Mouse (Mus musculus) lung, embryonic 15.5 days (tissue): ENCODE data around the gene Pla2r1. TPM values are rescaled to one million over a fixed set of nuclear protein-coding genes. Genes with fewer than 3 reads are reported as not detected.

Experiments
- ATAC-seq: fragments of 200-750 bp; cut with Nextera tagmentation; 2 replicates; pipeline ENCODE4 v1.8.0; 2017; ENCODE audit warnings: moderate number of reproducible peaks, borderline replicate concordance; ENCODE audit not compliant: low FRiP score, low TSS enrichment; ENCODE audit errors: extremely low read depth
- H3K27ac ChIP-seq: fragments of 300-500 bp; sonication (generic); 2 replicates; pipeline ENCODE4 v1.5.1; 2015; ENCODE audit warnings: moderate library complexity, mild to moderate bottlenecking, inconsistent platforms
- H3K27me3 ChIP-seq: fragments of 300-500 bp; sonication (generic); 2 replicates; pipeline ENCODE4 v1.6.1; 2015; ENCODE audit warnings: inconsistent platforms
- H3K36me3 ChIP-seq: fragments of 300-500 bp; sonication (generic); 2 replicates; pipeline ENCODE4 v1.6.1; 2015; ENCODE audit warnings: inconsistent platforms
- H3K4me1 ChIP-seq: fragments of 300-500 bp; sonication (generic); 2 replicates; pipeline ENCODE4 v1.6.1; 2015; ENCODE audit warnings: inconsistent platforms
- H3K4me2 ChIP-seq: fragments of 300-500 bp; sonication (generic); 2 replicates; pipeline ENCODE4 v1.6.1; 2015; ENCODE audit warnings: inconsistent platforms, mild to moderate bottlenecking, moderate library complexity
- H3K4me3 ChIP-seq: fragments of 300-500 bp; sonication (generic); 2 replicates; pipeline ENCODE4 v1.5.1; 2015; ENCODE audit warnings: mild to moderate bottlenecking, inconsistent platforms
- H3K9ac ChIP-seq: fragments of 300-500 bp; sonication (generic); 2 replicates; pipeline ENCODE4 v1.6.1; 2015; ENCODE audit warnings: inconsistent platforms
- H3K9me3 ChIP-seq: fragments of 300-500 bp; sonication (generic); 2 replicates; pipeline ENCODE4 v1.6.1; 2016; ENCODE audit warnings: inconsistent platforms
- WGBS: fragments of 180-500 bp; shearing (Covaris S2); methylation state at CpG from one replicate; pipeline ENCODE4 v1.1.7; 2015; 5-methylcytosine and 5-hydroxymethylcytosine counted together
- polyA plus RNA-seq: library from polyadenylated mRNA; unstranded; fragments of >200 nt; fragmentation: Nextera tagmentation; extraction: Ambion mirVana; gene quantifications from 2 replicates; pipeline ENCODE4 v1.2.1, GENCODE M21; 2015

Pla2r1 gene
- polyA plus RNA-seq, 1 experiment from 2014 or later, result 3.2 TPM

DNA sequence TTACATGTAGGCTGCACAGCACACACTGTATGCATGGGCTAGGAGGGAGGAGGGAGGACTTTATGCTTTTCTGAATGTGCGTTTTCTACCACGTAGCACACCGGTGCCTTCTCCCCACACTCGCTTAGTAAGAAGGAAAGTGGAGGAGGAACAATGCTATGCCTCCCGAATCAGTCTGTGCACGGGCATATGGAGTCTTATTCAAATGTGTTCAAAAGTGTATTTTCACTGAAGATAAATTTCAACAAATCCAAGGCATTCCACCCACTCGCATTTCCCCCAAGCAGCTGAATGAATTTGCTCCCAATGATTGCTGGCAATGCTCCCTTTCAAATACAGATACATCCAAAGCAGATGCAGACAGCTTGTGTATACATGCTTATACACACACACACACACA is 73.2 kb downstream of the Pla2r1 start:
- no peaks in the 10 kb centered on the region for H3K36me3 ChIP-seq
- H3K27me3 ChIP-seq, result no peaks in the 10 kb centered on the region
- no peaks in the 10 kb centered on the region for H3K9me3 ChIP-seq
- H3K9ac ChIP-seq, result no peak overlapping the region
- no peak overlapping the region for H3K4me3 ChIP-seq
- H3K27ac ChIP-seq, result no peak overlapping the region
- 79% methylated on average over 7 of the region's 7 CpGs for WGBS
- no peak overlapping the region for H3K4me2 ChIP-seq
- H3K4me1 ChIP-seq, result no peaks in the 10 kb centered on the region
- ATAC-seq, result no peak

DNA sequence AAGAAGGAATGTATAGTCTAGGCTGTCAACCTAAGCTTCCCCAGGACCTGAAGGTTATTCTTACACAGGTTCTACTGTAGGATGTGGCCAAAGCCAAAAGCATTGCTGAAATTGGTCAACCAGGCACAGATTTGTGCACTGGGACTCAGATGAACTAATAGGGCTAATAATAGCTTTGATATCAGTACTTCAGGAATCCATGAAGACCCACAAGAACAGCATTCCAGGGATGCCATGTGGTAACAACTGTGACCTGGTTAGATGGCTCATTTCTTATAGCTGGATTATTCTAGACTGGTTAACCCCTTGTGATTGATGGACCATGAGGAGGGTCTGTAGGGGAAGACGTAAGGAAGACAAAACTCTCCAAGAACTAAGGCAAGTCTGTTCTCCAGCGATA is 74.3 kb downstream of the Pla2r1 start:
- no peaks in the 10 kb centered on the region for H3K27me3 ChIP-seq
- no peaks in the 10 kb centered on the region for H3K36me3 ChIP-seq
- H3K9ac ChIP-seq, result no peak overlapping the region
- no peaks in the 10 kb centered on the region for H3K9me3 ChIP-seq
- H3K4me3 ChIP-seq, result no peak overlapping the region
- no peaks in the 10 kb centered on the region for H3K4me1 ChIP-seq
- no peak for ATAC-seq
- WGBS, result 90% methylated on average over 2 of the region's 2 CpGs
- H3K4me2 ChIP-seq, result no peak overlapping the region
- H3K27ac ChIP-seq, result no peak overlapping the region

- no peak for ATAC-seq
- no peaks in the 10 kb centered on the region for H3K27me3 ChIP-seq
- no peak overlapping the region for H3K4me3 ChIP-seq
- WGBS, result 71% methylated on average over 11 of the region's 11 CpGs
- H3K9ac ChIP-seq, result no peak overlapping the region
- no peak overlapping the region for H3K4me2 ChIP-seq
- no peaks in the 10 kb centered on the region for H3K9me3 ChIP-seq
- no peak overlapping the region for H3K27ac ChIP-seq
- H3K36me3 ChIP-seq, result no peaks in the 10 kb centered on the region
- H3K4me1 ChIP-seq, result no peaks in the 10 kb centered on the region
Observed at GRCm38 (mm10) chr2:60468901-60469770, 84.0 kb downstream of the Pla2r1 start.

GRCm38 (mm10) chr2:60452376-60452775 is 100.7 kb downstream of the Pla2r1 start:
- Histone ChIP-seq H3K9ac (no peak overlapping the region), H3K27ac (no peak overlapping the region), H3K27me3 (no peaks in the 10 kb centered on the region), H3K36me3 (no peaks in the 10 kb centered on the region), H3K9me3 (no peaks in the 10 kb centered on the region), H3K4me1 (no peaks in the 10 kb centered on the region), H3K4me3 (no peak overlapping the region), H3K4me2 (no peak overlapping the region)
- WGBS, result 87% methylated on average over 7 of the region's 7 CpGs
- ATAC-seq, result no peak

DNA sequence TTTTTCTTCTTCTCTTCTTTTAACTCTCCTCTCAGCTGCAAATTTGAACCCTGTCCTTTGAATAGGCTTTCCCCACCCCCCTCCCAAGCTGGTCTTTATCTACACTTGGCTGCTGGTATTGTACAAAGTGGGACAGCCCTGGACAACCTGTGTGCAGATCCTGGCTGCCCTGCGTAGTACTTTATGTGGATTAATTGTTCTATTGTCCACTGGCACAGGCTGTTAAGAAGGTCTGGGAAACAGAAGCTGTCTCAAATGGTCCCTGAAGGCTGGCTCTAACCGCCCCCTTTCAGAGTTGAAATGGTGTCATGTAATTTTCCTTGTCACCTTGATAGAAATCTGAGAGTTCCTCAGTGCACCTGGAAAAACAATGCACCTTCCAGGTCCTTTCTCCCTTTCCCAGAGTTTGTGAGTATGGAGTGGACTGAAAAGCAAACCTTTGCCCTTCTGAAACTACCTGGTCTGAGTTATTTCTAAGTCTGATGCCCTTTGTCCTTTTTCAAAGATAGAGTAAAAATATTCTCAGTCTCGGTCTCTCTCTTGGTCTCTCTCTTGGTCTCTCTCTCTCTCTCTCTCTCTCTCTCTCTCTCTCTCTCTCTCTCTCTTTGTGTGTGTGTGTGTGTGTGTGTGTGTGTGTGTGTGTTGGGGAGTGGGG is 101.9 kb downstream of the Pla2r1 start:
- H3K36me3 ChIP-seq, result no peaks in the 10 kb centered on the region
- 64% methylated on average over 3 of the region's 3 CpGs for WGBS
- H3K4me2 ChIP-seq, result no peak overlapping the region
- no peak overlapping the region for H3K27ac ChIP-seq
- H3K9ac ChIP-seq, result no peak overlapping the region
- H3K4me1 ChIP-seq, result no peaks in the 10 kb centered on the region
- no peak for ATAC-seq
- H3K9me3 ChIP-seq, result no peaks in the 10 kb centered on the region
- H3K27me3 ChIP-seq, result no peaks in the 10 kb centered on the region
- no peak overlapping the region for H3K4me3 ChIP-seq

DNA sequence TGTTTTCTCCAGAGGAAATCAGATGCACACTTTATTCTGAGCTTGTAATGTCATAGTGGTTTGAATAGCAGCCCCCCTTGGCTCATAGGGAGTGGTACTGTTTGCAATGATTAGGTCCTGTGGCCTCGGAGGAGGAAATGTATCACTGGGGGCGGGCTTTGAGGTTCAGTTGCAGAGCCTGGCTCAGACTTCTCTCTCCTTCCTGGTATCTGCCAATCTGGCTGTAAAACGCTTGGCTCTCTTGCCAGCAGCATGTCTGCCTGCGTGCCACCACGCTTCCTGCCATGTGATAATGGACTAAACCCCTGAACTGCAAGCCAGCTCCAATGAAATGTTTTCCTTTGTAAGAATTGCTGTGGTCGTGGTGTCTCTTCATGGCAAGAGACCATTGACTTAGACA is 103.4 kb downstream of the Pla2r1 start:
- Histone ChIP-seq H3K9ac (no peak overlapping the region), H3K27me3 (no peaks in the 10 kb centered on the region), H3K27ac (no peak overlapping the region), H3K4me1 (no peaks in the 10 kb centered on the region), H3K9me3 (no peaks in the 10 kb centered on the region), H3K4me2 (no peak overlapping the region), H3K4me3 (no peak overlapping the region), H3K36me3 (no peaks in the 10 kb centered on the region)
- no peak for ATAC-seq
- 58% methylated on average over 6 of the region's 6 CpGs for WGBS

DNA sequence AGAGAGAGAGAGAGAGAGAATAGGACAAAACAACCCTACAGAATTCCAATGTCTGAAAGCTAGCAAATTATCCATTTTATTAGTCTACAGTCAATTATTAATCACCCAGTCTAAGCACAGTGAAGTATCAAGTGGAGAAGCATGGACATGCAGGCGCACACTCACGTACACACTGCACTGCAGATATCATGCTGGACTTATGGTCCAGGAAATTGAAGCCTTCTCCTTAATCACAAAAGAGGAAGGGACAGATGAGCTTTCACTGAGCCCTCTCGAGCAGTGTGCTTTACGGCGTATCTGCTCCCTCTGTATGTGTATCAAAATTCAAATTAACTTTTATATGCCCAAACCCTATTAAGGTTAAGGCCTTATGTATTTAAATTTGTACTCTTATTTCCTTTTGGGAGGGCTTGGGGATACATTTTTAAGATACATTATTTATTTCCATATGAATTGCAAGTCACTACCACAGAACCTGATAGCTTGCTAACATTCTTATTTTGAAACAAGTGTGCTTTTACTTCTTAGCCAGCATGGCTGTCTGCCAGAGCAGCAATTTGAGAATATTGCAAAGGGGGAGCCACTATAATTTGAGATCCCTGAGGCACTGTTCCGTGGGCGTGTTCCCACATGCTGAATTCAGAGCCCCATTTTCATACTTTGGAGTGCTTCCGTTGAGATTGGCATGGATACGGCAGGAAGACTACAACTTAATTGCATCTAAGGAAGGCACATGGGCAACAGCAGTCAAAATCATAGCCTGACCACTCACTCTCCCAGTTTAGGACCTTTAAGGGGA is 108.2 kb downstream of the Pla2r1 start:
- 71% methylated on average over 9 of the region's 9 CpGs for WGBS
- H3K4me3 ChIP-seq, result no peak overlapping the region
- H3K36me3 ChIP-seq, result no peaks in the 10 kb centered on the region
- H3K9me3 ChIP-seq, result no peaks in the 10 kb centered on the region
- H3K4me1 ChIP-seq, result no peaks in the 10 kb centered on the region
- H3K27ac ChIP-seq, result no peak overlapping the region
- no peaks in the 10 kb centered on the region for H3K27me3 ChIP-seq
- no peak overlapping the region for H3K9ac ChIP-seq
- no peak for ATAC-seq
- no peak overlapping the region for H3K4me2 ChIP-seq

GRCm38 (mm10) chr2:60443279-60443678 is 109.8 kb downstream of the Pla2r1 start:
- WGBS, result 93% methylated on average over 7 of the region's 7 CpGs
- Histone ChIP-seq H3K36me3 (no peaks in the 10 kb centered on the region), H3K9me3 (no peaks in the 10 kb centered on the region), H3K4me3 (no peak overlapping the region), H3K4me1 (no peaks in the 10 kb centered on the region), H3K9ac (no peak overlapping the region), H3K27ac (no peak overlapping the region), H3K4me2 (no peak overlapping the region), H3K27me3 (no peaks in the 10 kb centered on the region)
- ATAC-seq, result no peak

DNA sequence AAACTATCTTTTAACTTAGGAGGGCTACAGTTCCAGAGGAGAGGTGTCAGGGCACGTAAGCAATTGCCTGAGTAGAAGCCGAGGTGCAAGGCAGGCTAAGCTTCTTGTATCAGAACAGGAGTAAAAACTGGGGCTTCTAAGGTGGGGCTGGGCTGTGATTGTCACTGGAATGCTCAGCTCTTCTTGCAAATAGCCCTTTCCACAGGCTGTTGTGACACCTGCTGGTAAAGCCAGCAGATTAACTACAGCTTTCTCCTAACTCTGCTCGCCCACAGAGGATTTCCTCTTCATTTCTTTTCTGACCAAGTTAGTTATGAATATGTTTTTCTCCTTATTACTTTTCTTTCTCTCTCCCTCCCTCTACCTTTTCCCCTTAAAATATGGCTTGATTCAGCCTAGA is 111.2 kb downstream of the Pla2r1 start:
- H3K4me2 ChIP-seq, result no peak overlapping the region
- H3K4me1 ChIP-seq, result no peaks in the 10 kb centered on the region
- 29% methylated on average over 3 of the region's 3 CpGs for WGBS
- H3K4me3 ChIP-seq, result no peak overlapping the region
- H3K27ac ChIP-seq, result no peak overlapping the region
- no peaks in the 10 kb centered on the region for H3K27me3 ChIP-seq
- H3K9me3 ChIP-seq, result no peaks in the 10 kb centered on the region
- no peaks in the 10 kb centered on the region for H3K36me3 ChIP-seq
- no peak for ATAC-seq
- H3K9ac ChIP-seq, result no peak overlapping the region

- 59% methylated on average over 5 of the region's 5 CpGs for WGBS
- H3K27me3 ChIP-seq, result no peaks in the 10 kb centered on the region
- H3K4me1 ChIP-seq, result no peaks in the 10 kb centered on the region
- no peaks in the 10 kb centered on the region for H3K9me3 ChIP-seq
- H3K4me2 ChIP-seq, result no peak overlapping the region
- H3K36me3 ChIP-seq, result no peaks in the 10 kb centered on the region
- no peak overlapping the region for H3K27ac ChIP-seq
- ATAC-seq, result no peak
- H3K9ac ChIP-seq, result no peak overlapping the region
- no peak overlapping the region for H3K4me3 ChIP-seq
Observed at GRCm38 (mm10) chr2:60436802-60437201, 116.3 kb downstream of the Pla2r1 start.

GRCm38 (mm10) chr2:60430315-60431021 is 122.6 kb downstream of the Pla2r1 start:
- H3K36me3 ChIP-seq, result no peaks in the 10 kb centered on the region
- no peaks in the 10 kb centered on the region for H3K4me1 ChIP-seq
- no peak overlapping the region for H3K4me3 ChIP-seq
- WGBS, result 75% methylated on average over 8 of the region's 8 CpGs
- H3K27ac ChIP-seq, result no peak overlapping the region
- no peaks in the 10 kb centered on the region for H3K9me3 ChIP-seq
- no peak overlapping the region for H3K4me2 ChIP-seq
- no peak for ATAC-seq
- no peaks in the 10 kb centered on the region for H3K27me3 ChIP-seq
- H3K9ac ChIP-seq, result no peak overlapping the region
